Mouse (Mus musculus): ENCODE measurements around the gene Tmem132d. TPM values are rescaled to one million over a fixed set of nuclear protein-coding genes. Genes with fewer than 3 reads are reported as not detected.

The Tmem132d gene
- polyA plus RNA-seq, 1 experiment: not detected

DNA sequence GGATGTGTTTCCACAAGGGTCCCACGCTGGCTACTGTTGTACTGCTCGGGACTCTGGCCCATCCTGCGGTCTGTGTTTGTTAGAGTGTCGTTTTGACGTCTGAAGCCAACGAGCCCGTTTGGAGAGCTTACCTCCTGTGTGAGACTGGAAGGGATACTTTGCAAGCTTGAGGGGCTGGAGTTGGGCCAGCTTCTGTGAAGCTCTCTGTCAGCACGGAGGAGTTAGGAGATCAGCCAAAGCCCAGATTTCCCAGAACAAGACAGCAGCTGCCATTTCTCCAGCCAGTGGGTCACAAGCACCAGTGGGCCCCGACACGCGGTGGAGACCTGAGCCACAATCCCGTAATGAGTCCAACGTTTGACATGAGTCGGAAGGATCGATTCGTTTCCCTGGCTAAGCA lies 5.2 kb upstream of the Tmem132d start:
- Histone ChIP-seq H3K79me2 (ENCODE audit: control insufficient read depth, insufficient read depth) (no peaks in the 10 kb centered on the region), H3K79me3 (ENCODE audit: low read depth) (no peaks in the 10 kb centered on the region), H3K4me3 (ENCODE audit: insufficient read depth, poor library complexity, severe bottlenecking) (no peak overlapping the region), H3K36me3 (ENCODE audit: control insufficient read depth, insufficient read depth) (no peaks in the 10 kb centered on the region), H3K27me3 (ENCODE audit: control insufficient read depth, insufficient read depth, insufficient read length) (no peaks in the 10 kb centered on the region), H3ac (ENCODE audit: control insufficient read depth, insufficient read length, low read depth) (no peak overlapping the region)
- no peak for TF ChIP-seq USF1 (IDR thresholded peaks at IDR 0.05; ENCODE audit: low read depth)
- no peak for TF ChIP-seq MYOD1 (IDR thresholded peaks at IDR 0.05; ENCODE audit: control insufficient read depth, insufficient read length, low read depth)
- TF ChIP-seq CEBPB (IDR thresholded peaks at IDR 0.05; ENCODE audit: low read depth): no peak
- TF ChIP-seq CTCF (IDR thresholded peaks at IDR 0.05; ENCODE audit: control insufficient read depth, insufficient read depth, insufficient read length): no peak
- no peak for TF ChIP-seq MAX (IDR thresholded peaks at IDR 0.05)
- no peak for TF ChIP-seq MYOG (IDR thresholded peaks at IDR 0.05; ENCODE audit: control insufficient read depth, extremely low read depth, insufficient read length)

- TF ChIP-seq USF1 (IDR thresholded peaks at IDR 0.05; ENCODE audit: low read depth): no peak
- no peak for TF ChIP-seq MYOG (IDR thresholded peaks at IDR 0.05; ENCODE audit: control insufficient read depth, extremely low read depth, insufficient read length)
- TF ChIP-seq MYOD1 (IDR thresholded peaks at IDR 0.05; ENCODE audit: control insufficient read depth, insufficient read length, low read depth): no peak
- no peak for TF ChIP-seq MAX (IDR thresholded peaks at IDR 0.05)
- no peak for TF ChIP-seq FOSL1 (IDR thresholded peaks at IDR 0.05; ENCODE audit: insufficient read depth, low read length, poor library complexity, severe bottlenecking)
- TF ChIP-seq CEBPB (IDR thresholded peaks at IDR 0.05; ENCODE audit: low read depth): no peak
- TF ChIP-seq CTCF (IDR thresholded peaks at IDR 0.05; ENCODE audit: control insufficient read depth, insufficient read depth, insufficient read length): no peak
- H3K36me3 ChIP-seq (ENCODE audit: control insufficient read depth, insufficient read depth): no peaks in the 10 kb centered on the region
- H3K79me3 ChIP-seq (ENCODE audit: low read depth): no peaks in the 10 kb centered on the region
- H3K27me3 ChIP-seq (ENCODE audit: control insufficient read depth, insufficient read depth, insufficient read length): no peaks in the 10 kb centered on the region
- no peaks in the 10 kb centered on the region for H3K79me2 ChIP-seq (ENCODE audit: control insufficient read depth, insufficient read depth)
- H3K4me3 ChIP-seq (ENCODE audit: insufficient read depth, poor library complexity, severe bottlenecking): no peak overlapping the region
- H3ac ChIP-seq (ENCODE audit: control insufficient read depth, insufficient read length, low read depth): no peak overlapping the region
These were observed 4.0 kb upstream of the Tmem132d start for GRCm38 (mm10) chr5:128436909-128437308.

GRCm38 (mm10) chr5:128435683-128436082 lies 2.8 kb upstream of the Tmem132d start:
- Histone ChIP-seq H3K36me3 (ENCODE audit: control insufficient read depth, insufficient read depth) (no peaks in the 10 kb centered on the region), H3ac (ENCODE audit: control insufficient read depth, insufficient read length, low read depth) (no peak overlapping the region), H3K79me3 (ENCODE audit: low read depth) (no peaks in the 10 kb centered on the region), H3K27me3 (ENCODE audit: control insufficient read depth, insufficient read depth, insufficient read length) (no peaks in the 10 kb centered on the region), H3K79me2 (ENCODE audit: control insufficient read depth, insufficient read depth) (no peaks in the 10 kb centered on the region), H3K4me3 (ENCODE audit: insufficient read depth, poor library complexity, severe bottlenecking) (no peak overlapping the region)
- no peak for TF ChIP-seq FOSL1 (IDR thresholded peaks at IDR 0.05; ENCODE audit: insufficient read depth, low read length, poor library complexity, severe bottlenecking)
- TF ChIP-seq MAX (IDR thresholded peaks at IDR 0.05): no peak
- no peak for TF ChIP-seq CEBPB (IDR thresholded peaks at IDR 0.05; ENCODE audit: low read depth)
- TF ChIP-seq CTCF (IDR thresholded peaks at IDR 0.05; ENCODE audit: control insufficient read depth, insufficient read depth, insufficient read length): no peak
- TF ChIP-seq MYOG (IDR thresholded peaks at IDR 0.05; ENCODE audit: control insufficient read depth, extremely low read depth, insufficient read length): no peak
- no peak for TF ChIP-seq MYOD1 (IDR thresholded peaks at IDR 0.05; ENCODE audit: control insufficient read depth, insufficient read length, low read depth)
- no peak for TF ChIP-seq USF1 (IDR thresholded peaks at IDR 0.05; ENCODE audit: low read depth)

DNA sequence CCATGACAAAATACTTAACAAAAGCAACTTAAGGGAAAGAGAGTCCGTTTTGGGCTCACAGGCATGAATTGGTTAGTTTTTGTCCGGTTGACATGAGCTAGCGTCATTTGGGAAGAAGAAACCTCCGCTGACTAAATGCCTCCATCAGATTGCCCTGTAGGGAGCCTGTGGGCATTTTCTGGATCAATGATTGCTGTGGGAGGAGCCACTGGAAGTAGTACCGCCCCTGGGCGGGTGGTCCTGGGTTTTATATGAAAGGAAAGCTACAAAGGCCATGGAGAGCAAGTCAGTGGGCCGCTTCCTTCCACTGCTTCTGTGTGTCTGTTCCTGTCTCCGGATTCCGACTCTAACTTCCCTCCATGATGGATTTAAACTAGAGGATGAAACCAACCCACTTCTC lies 909 bp upstream of the Tmem132d start:
- H3K36me3 ChIP-seq (ENCODE audit: control insufficient read depth, insufficient read depth): no peaks in the 10 kb centered on the region
- no peaks in the 10 kb centered on the region for H3K79me2 ChIP-seq (ENCODE audit: control insufficient read depth, insufficient read depth)
- H3ac ChIP-seq (ENCODE audit: control insufficient read depth, insufficient read length, low read depth): no peak overlapping the region
- H3K79me3 ChIP-seq (ENCODE audit: low read depth): no peaks in the 10 kb centered on the region
- H3K4me3 ChIP-seq (ENCODE audit: insufficient read depth, poor library complexity, severe bottlenecking): no peak overlapping the region
- no peaks in the 10 kb centered on the region for H3K27me3 ChIP-seq (ENCODE audit: control insufficient read depth, insufficient read depth, insufficient read length)
- TF ChIP-seq CEBPB (IDR thresholded peaks at IDR 0.05; ENCODE audit: low read depth) (no peak), FOSL1 (IDR thresholded peaks at IDR 0.05; ENCODE audit: insufficient read depth, low read length, poor library complexity, severe bottlenecking) (no peak), MAX (IDR thresholded peaks at IDR 0.05) (no peak)

- TF ChIP-seq USF1 (IDR thresholded peaks at IDR 0.05; ENCODE audit: low read depth): no peak
- TF ChIP-seq CTCF (IDR thresholded peaks at IDR 0.05; ENCODE audit: control insufficient read depth, insufficient read depth, insufficient read length): no peak
- TF ChIP-seq CEBPB (IDR thresholded peaks at IDR 0.05; ENCODE audit: low read depth): no peak
- Histone ChIP-seq H3K36me3 (ENCODE audit: control insufficient read depth, insufficient read depth) (no peaks in the 10 kb centered on the region), H3K79me3 (ENCODE audit: low read depth) (no peaks in the 10 kb centered on the region), H3K4me3 (ENCODE audit: insufficient read depth, poor library complexity, severe bottlenecking) (no peak overlapping the region), H3ac (ENCODE audit: control insufficient read depth, insufficient read length, low read depth) (no peak overlapping the region), H3K27me3 (ENCODE audit: control insufficient read depth, insufficient read depth, insufficient read length) (no peaks in the 10 kb centered on the region), H3K79me2 (ENCODE audit: control insufficient read depth, insufficient read depth) (no peaks in the 10 kb centered on the region)
These were observed 455 bp downstream of the Tmem132d start for GRCm38 (mm10) chr5:128432422-128432821.

DNA sequence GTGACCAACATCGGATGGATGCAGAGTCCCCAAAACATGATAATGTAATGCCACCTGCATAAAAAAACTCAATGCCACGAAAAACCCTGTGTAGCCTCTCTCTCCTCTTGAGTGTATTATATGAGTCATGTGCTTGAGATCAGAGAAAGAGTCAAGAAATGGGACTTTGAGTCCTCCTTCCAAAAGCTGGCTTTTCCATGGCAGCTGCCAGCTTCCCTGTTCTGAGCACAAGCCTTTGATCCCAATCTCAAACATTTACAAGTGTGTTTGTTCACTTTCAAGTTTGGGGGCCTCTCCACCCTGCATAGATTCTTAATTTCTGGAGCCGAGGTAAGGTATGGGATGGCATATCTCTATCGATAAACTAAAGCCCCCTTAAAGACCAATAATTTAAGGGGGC lies 8.2 kb downstream of the Tmem132d start:
- no peak for TF ChIP-seq MAX (IDR thresholded peaks at IDR 0.05)
- TF ChIP-seq USF1 (IDR thresholded peaks at IDR 0.05; ENCODE audit: low read depth): no peak
- no peak for TF ChIP-seq CEBPB (IDR thresholded peaks at IDR 0.05; ENCODE audit: low read depth)
- TF ChIP-seq MYOD1 (IDR thresholded peaks at IDR 0.05; ENCODE audit: control insufficient read depth, insufficient read length, low read depth): no peak
- TF ChIP-seq MYOG (IDR thresholded peaks at IDR 0.05; ENCODE audit: control insufficient read depth, extremely low read depth, insufficient read length): no peak
- no peak for TF ChIP-seq CTCF (IDR thresholded peaks at IDR 0.05; ENCODE audit: control insufficient read depth, insufficient read depth, insufficient read length)
- TF ChIP-seq FOSL1 (IDR thresholded peaks at IDR 0.05; ENCODE audit: insufficient read depth, low read length, poor library complexity, severe bottlenecking): no peak

More for the DNA sequence above, 8.2 kb downstream of the Tmem132d start:
- Histone ChIP-seq H3K4me3 (ENCODE audit: insufficient read depth, poor library complexity, severe bottlenecking) (no peak overlapping the region), H3K36me3 (ENCODE audit: control insufficient read depth, insufficient read depth) (no peaks in the 10 kb centered on the region), H3K79me3 (ENCODE audit: low read depth) (no peaks in the 10 kb centered on the region), H3K79me2 (ENCODE audit: control insufficient read depth, insufficient read depth) (no peaks in the 10 kb centered on the region), H3ac (ENCODE audit: control insufficient read depth, insufficient read length, low read depth) (no peak overlapping the region), H3K27me3 (ENCODE audit: control insufficient read depth, insufficient read depth, insufficient read length) (no peaks in the 10 kb centered on the region)
